Mouse (Mus musculus) urinary bladder, adult 18-20 months (tissue): ENCODE results near the gene Hirip3.

Experiments used
- DNase-seq, 2 experiments: peaks; one replicate each; pipeline ENCODE4 v3.0.0; 2022; ENCODE audit warnings: low spot score in 2 of 2, mixed read lengths in 2 of 2

Gene Hirip3

DNA sequence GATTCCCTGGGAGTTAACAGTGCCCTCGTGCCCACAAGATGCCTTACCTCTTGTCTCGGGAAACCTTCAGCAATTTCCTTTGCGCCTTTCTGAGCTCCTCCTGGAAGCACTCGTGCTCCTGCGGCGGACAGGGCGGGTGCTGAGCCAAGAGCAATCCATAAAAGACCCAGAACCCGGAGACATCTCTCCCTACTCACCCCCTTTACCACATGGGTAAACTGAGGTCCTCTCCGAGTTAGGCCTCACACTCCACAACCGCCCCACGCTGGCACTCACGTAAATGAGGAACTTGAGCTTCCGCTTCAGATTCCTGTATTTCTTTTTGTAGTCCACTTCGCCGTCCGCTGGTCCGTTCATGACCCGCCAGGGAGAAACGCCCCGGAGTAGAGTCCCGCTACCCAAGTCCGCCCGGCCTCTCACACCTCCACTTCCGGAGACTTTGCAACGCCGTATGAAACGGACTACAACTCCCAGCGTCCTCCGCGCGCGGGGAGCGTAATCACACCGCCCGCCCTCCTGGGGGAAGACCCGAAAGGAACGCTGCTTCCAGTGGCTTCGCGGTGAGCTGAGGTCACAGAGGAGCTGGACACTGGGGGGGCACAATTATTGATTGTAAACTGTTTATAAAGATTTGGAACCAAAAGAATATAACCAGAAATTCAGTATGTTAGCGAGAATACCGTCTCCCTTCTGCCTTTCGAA lies at the start of gene Hirip3:
Gene Hirip3 (plus strand): TSS at position 544 of the 702 bp plus-strand sequence.
- peak; percentile 93 to 96 for DNase-seq

DNA sequence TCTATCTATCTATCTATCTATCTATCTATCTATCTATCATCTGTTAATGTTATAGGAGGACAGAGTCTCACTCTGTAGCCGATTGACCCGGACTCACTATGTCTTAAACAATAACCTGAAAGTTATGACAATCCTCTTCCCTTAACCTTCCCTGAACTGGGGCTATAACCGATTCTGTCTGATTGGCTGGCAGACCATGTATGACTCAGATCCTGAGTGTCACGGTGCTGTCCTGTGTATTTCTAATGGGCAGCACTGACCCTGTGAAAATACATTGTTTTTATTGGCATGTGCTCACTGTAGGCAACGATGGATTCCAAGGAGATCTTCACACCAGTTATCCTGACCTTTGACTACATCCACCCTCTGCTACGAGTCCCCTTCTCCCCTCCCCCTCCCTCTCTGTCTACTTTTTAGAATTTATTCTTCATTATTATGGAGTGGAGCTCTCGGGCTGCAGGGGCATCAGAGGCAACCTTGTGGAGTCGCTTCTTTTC lies 46.0 kb upstream of the Hirip3 start:
- no peak for DNase-seq

DNA sequence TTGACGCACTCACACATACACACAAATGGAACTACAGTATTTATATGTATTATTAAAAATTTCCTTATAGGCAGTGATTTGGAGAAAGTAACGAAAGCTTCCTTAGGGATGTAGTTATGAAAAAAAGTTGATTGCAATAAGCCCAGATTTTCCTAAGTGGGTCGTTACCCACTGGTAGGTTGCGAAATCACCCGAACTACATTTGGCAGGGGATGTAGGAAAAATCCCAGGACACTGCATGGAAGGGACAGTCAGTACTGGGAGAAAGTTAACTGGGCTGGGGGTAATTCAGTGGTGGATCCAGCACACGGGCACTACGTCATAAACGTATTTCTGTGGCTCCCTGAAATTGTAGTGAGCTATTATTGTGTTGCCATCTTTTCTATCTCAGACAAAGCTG lies 45.3 kb upstream of the Hirip3 start:
- DNase-seq = no peak

DNA sequence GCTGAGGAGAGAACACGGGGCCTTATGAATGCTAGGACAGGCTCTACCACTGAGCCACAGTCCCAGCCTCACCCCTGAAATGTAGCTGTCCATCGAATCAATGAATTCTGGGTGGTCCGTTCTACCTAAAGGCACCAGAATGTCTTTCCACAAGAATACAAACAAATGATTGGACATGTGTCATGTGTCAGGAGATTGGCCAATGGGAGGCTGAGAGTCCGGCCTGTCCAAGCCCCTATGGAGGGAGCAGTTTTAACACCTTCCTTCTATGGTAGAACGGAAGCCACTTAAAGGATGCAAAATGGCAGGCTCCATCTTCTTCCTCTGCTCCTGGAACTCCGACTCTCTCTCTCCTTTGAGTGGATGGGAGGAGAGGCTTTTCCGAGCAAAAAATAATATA lies 44.2 kb upstream of the Hirip3 start:
- DNase-seq = no peak

DNA sequence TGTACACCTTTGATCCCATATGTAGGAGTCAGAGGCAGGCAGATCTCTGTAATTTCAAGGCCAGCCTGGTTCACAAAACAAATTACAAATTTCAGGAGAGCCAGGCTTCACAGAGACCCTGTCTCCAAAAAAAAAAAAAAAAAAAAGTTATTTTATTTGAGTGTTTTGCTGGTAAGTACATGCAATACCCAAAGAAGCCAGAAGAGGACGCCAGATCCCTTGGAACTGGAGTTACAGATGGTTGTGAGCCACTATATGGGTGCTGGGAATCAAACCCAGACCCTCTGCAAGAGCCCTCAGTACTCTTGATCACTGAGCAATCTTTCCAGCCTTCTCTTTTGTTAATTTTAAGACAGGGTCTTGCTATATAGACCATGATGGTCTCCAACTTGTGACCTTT lies 43.0 kb upstream of the Hirip3 start:
- no peak for DNase-seq

DNA sequence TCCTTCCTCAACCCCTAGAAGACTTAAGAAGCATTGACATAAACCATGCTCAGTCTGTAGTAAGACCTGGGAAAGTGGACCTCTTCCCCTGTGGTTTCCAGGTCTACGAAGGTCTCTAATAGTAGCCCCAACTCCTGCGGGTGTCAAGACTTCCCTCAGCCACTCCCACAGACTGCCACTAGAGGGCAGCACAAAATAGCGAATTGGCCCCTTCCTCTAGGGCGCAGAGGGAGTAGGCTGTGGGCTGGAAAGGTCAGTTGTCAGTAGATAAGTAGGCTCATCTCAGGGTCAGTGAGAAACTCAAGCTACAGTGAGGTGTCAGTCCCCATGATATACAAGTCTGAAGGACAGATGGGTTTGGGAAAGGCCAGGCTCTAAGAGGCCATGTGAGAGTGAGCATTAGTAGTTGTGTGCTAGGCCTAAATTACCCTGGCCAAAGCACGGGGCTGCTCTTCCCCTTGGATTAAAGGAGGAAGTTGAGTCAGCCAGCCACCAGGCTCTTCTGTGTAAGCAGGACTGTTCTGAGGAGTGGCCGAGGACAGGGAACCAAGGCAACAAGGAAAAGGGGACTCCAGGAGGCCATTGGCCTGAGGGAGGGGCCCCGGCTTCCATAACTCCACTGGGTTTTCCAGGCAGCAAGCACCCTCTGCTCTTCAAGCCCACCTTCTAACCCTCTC lies 39.8 kb upstream of the Hirip3 start:
- peak; percentile 53 to 57 for DNase-seq

DNA sequence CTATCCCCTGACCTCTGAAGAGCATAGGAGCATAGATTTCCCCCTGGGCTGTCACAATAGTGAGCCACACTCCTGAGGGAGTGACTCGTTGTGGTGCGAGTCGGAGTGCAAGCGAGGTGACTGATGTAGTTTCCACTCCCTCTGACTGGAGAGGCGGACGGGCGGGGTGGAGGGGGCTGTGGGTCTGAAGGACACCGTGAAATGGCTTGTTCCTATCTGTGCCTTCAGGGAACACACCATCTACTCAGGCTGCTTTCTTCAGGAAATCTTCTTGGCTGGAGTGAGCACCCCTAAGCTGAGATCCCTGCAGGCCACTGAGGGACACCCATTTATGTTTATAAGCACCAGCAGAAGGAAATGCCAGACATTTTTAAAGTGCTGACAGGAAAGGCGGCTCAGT lies 39.0 kb upstream of the Hirip3 start:
- no peak for DNase-seq

DNA sequence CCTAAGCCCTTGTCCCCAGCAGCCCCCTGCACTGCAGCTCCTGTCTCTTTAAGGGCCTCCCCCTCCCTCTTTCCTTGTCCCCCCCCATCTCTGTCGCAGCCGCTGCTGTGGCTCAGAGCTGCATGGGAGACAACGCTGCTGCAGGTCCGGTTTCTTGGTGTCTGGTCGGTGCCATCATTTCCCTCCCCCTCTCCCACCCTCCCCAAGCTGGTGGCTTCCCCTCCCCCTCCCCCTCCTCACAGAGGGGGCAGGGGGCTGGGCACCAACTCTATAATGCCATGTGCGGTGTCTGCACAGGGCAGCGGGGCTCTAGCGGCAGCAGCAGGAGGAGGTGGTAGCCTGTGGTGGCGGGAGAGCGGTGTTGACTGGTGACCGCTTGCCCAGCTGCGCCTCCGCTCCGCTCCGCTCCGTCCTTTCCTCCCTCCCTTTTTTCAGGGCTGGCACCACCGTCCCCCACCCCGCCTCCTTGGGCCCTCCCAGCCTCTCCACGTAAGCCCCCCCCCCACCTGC lies 38.5 kb upstream of the Hirip3 start:
- DNase-seq = no peak

DNA sequence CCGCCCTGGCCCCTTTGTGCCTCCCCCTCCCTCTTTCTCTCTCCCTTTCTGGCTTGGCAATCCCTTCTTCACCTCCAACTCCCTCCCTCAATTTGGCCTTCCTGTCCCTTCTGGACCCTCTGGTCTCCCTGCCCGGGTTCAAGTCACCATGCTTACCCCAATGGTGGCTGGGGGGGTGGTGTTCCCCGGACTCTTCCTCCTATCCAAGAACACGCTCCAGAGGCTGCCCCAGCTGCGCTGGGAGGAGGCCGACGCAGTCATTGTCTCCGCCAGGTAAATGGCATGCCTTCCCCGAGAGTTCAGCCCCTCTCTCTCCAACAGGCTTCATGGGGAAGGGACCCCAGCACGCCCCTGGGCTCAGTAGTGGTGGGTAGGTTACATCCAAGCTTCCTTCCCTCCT lies 37.8 kb upstream of the Hirip3 start:
- DNase-seq = no peak

DNA sequence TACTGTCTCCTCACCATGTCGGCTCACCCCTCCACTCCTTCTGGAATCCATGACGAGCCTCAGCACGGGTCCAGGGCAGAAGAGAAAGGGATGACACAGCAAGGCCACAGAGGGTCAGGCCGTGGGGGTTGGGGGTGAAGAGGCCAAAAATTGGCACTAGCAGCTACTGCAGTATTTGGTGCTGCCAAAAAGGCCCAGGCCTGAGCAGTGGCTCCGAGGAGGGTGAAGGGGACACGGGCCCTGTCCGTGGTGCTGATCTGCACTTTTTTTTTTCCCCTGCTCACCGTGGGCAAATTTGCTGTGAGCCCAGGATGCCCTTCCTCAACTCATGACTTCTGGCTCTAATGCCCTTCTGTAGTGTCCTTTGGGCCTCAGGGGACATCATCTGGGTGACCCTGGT lies 36.4 kb upstream of the Hirip3 start:
- DNase-seq = no peak

DNA sequence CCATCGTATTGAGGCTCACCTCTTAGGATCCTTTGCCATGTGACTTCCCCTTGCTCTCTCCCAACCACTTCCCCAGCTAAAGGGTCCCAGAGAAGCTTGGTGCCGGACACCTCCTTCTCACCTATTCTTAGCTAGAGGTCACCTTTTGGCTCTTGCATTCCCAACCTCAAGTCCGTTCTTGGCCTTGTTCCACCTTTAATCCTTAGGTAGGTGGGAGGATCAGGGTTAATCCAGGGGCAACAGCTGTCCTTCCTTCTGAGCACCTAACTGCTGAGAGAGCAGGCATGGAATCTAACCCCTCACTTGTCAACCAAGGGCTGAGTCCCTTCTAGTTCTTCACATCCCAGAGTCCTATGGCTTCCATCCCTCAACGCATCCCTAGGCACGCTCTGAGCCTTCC lies 35.8 kb upstream of the Hirip3 start:
- DNase-seq = no peak

DNA sequence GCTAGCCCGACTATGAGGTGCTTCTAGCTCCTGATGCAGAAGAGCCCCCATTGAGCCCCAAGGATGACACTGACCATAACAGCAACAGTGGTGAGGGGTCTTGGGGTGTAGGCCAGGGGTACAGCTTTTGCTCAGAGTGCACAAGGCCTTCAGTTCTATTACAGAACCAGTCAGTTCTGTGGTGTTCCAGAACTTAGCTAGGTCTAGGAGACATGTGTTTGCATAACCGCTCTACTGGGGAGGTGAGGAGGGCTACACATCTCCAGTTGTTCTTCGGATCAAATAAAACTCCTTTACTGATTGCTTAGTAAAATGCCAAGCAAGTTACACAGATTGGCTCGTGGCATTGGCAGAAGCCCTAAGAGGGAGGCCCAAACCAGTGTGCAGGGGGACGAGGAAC lies 30.2 kb upstream of the Hirip3 start, which contains the start of gene 4930451I11Rik:
Gene 4930451I11Rik (minus strand): TSS at position 101 of the 400 bp plus-strand sequence.
- DNase-seq = no peak

DNA sequence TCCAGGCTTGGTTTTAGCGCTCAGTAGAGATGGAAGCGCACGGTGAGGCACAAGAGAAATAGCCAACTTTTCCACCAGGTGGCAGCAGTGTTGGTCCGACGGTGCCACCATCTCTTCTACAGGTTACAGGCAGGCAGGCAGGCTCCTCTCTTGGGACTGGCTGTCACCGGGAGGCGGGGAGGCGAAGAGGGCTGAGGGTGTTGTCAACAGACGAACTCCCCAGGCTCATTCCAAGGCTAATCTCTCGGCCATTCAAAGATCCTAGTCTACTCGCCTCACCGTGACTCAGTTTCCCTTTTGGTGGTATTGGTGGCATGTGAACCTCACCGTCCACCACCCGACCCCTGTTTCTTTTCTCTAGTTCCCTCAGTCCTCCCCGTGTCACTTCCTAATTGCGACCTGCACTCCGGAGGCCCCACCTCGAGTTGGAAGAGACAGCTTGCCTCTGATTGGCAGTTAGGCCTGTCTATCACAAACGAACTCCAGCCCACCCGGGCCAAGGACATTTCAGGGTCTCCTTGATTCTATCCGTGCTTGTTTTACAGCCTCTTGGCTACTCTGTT lies 29.7 kb upstream of the Hirip3 start:
- peak; percentile 29 to 55 for DNase-seq

DNA sequence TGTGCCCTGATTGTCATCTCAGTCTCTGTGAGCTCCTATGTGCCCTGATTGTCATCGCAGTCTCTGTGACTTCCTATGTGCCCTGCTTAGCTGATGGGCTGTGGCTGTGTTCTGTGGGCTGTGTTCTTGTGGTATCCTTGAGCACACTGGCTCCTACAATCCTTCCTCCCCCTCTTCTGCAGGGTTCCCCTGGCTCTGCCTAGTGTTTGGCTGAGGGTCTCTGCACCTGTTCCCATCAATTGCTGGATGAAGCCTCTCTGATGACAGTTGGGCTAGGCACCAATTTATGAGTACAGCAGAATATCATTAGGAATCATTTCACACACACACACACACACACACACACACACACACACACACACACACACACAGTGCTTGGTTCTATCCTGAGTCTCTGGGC lies 28.5 kb upstream of the Hirip3 start:
- no peak for DNase-seq

DNA sequence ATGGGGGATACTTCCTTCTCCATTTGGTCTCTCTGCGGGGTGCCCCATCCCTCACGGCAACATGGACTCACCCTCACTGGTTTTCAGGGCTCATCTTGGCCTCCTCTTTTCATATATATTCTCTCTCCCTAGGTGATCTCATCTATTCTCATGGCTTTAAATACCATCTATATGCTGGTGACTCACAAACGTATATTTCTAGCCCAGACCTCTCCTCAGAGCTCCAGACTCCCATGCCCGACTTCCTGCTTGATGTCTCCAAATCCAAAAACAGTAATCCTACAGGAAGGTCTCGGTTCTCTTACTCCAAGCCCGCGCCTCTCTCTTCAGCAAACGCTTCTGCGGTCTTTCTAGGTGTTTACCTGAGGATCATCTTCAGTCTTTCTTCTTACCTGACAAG lies 18.5 kb upstream of the Hirip3 start:
- DNase-seq = no peak

DNA sequence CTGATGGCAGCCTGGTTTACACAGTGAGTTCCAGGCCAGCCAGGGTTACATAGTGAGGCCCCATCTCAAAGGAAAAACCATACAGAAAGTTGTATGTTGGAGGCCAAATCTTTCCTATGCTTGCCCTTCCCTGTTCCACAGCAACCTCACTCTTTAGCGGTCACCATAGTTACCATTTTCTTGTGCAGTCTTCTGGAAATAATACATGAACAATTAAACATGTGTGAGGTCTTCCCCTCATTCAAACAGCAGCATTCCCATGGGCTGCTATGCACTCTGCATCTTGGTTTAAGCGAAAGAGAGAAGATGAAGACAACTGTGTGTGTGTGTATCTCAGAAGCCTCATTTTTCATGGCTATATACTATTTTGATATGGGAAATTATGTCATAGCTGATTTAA lies 16.3 kb upstream of the Hirip3 start:
- DNase-seq = no peak

DNA sequence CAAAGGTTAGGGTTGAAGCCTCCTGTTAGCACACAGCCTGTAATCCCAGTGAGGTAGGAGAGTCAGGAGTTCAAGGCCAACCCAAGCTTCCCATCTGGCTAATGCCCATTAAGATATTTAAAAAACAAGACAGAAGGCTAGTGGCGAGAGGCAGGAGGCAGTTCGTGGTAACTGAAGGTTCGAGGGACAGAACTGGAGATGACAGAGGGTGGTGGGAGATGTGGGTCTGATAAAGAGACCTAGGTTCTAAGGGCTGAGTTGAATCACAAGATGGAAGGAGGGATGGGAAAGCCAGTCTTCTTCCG lies 14.7 kb upstream of the Hirip3 start, which contains the start of gene Doc2a:
Gene Doc2a (plus strand): TSS at position 301 of the 305 bp plus-strand sequence.
- DNase-seq = no peak

DNA sequence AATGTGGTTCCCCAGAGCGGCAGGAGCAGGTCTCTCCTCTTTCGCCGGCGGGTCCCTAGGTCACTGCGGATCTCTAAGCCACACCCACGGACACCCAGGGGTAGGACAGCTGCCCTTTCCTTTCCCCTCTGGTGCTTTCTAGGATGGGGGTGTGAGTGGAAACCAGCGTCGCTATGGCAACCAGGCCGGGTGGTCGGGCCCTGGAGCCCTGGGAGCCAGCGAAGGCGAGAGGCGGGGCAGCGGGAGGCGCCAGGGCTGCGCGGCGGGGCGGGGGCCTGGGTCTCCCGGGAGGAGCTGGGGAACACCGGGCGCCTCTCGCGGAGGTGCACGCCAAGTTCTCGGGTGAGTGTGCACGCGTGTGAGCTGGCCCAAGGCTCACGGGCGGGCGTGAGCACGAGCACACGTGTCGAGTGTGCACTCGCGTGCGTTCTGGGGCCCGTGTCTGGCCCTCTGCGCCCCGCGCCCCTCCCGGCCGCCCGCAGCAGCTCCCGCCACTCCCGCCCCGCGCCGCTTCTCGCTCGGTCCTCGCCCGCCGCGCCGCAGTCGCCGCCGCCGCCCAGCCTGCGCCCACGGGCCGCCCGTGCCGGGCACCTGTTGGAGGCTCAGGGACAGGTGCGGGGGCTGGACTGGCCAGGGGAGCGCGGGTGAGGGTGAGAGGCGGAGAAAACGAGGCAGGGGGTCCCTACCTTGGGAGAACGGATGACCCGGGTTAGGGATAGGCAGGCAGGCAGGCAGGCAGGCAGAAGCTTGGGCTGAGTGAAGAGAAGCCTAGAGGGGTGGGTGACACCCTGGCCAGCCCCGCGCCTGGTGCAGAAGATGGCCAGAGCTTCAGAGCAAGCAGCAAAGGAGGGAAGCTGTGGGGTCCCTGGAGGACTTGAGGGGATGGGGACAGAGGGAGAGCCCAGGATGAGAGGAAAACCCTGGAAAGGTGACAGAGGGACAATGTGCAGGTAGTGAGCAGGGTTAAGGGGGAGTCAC lies 14.1 kb upstream of the Hirip3 start:
- DNase-seq = no peak

DNA sequence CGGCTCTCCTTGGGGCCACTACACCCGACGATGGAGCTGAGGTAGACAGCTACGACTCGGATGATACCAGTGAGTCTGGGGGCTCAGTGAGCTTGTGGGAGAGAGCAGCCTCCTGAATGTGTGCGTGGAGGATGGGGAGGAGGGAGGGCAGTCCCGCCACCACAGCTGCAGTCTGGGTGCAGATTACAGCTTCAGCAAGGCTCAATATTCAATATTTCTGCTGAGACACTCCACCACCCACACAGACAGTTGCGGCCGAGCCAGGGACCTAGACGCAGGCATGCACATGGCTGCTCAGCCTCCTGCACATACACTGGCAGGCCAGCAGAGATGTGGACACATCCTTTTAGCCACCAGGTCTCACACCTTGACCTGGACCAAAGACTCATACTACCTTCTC lies 13.0 kb upstream of the Hirip3 start:
- DNase-seq = no peak

DNA sequence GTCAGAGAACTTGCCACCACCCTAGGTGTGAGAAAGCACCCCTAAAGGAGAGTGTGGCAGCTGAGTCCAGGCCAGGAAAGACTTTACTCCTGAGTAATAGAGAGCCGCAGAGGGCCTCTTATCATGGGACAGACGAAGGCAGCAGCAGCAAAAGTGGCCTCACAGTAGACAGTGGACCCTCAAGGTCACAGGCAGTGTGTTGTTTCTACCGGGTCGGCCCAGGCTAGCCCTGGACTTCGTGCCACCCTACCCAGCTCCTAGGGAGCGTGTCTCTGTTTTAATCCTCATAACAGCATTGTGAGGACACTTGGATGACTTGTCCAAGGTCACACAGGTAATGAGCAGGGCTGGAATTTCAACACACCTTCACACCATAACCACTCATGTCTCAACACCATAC lies 11.6 kb upstream of the Hirip3 start:
- DNase-seq = no peak

DNA sequence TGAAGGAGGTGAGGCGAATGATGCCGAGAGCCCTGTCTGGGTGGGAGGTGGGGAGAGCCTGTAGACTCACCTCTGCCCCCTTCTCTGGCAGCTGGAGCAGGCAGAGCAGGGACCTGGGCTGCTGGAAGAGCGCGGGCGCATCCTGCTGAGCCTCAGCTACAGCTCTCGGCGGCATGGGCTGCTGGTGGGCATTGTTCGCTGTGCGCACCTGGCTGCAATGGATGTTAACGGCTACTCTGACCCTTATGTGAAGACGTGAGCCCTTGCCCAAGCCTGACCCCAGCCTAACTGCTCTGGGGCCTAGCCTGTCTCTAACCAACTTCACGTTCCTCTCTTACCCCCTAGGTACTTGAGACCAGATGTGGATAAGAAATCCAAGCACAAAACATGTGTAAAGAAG lies 10.6 kb upstream of the Hirip3 start:
- DNase-seq = no peak

DNA sequence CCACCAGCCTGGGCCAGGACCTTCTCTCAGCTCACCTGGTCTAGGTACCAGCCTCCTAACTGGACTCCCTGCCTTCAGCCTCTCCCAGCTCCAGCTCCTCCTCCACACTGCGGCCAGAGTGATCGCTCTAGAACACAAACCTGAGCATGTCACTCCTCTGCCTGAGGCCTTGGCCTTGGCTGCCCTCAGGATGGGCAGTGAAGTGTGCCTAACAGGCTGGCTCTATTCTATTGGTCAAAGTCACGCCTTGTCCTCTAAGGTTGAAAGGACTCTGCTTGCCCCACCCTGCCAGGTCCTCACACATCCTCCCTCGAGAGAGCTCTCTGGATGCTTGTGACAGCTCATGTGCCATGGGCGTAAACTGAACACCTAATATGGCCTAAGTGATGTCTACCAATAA lies 8.3 kb upstream of the Hirip3 start:
- DNase-seq = no peak
